Mouse (Mus musculus): Measurements from ENCODE around the gene Coro7. TPM values are rescaled to one million over a fixed set of nuclear protein-coding genes. Genes with fewer than 3 reads are reported as not detected.
"Not testable (repeated sequence)": the region's sequence is repeated elsewhere in the genome, so short reads cannot be mapped to it uniquely, and the experiment has no call there.

Coro7 gene
- total RNA-seq, 2 experiments from 2014 or later, result 88.4 to 100 TPM

DNA sequence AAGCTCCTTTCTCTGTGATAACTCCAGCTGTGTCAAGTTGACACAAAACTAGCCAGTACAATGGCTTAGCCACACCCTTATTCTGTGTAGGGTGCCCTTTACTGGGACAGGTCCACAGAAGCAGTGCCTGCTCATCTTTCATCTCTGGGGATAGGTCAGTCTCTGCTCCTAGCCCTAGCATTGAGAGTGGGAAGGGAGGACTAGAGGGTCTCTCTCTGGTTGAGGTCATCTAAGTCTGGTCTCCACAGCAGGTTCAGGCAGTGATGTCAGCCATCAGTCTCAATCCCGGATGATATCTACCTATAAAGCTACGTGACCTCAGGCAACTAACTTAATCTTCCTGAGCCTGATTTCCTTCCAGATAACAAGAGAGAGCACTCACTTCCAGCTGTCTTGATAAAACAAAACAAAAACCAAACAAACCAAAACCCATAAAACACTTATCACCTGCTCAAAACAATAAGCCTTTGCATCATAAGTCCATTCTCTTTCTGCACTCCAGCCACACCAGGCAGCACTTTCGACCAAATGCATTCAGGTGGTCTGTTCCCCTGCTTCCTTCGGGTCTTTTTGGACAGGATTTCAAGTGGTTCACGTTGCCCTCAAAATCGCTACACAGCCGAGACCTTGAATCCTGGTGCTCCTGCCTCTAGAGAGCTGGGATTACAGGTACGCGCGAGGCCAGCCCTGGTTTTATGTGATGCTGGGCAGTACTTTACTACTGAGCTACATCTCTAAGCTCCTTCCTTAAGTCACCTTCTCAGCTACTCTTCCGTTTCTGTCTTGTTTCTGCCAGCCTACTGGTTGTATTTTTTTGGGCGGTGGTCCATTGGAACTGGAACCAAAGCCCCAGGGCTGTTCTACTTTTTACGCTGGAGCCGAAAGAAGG lies 93.7 kb downstream of the Coro7 start:
- DNase-seq (ENCODE audit: low spot score in 2 of 2), result no peak
- intact Hi-C loops (cut with DNase I), result no loop called here

DNA sequence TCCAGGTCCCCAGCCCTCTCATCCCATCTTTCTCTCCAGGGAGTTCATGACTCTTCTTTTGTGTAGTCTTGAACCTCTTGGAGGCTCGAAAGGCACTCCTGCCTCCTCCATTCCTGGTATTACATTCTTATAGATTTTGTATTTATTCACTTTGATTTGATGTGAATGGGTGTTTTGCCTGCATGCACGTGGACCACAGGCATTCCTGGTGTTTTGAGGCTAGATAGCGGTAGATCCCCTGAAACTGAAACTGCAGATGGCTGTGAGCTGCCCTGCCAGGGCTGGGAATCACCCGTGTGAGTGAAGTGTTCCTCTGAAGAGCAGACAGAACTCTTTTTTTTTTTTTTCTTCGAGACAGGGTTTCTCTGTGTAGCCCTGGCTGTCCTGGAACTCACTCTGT lies 95.1 kb downstream of the Coro7 start:
- no peak for DNase-seq (ENCODE audit: low spot score in 2 of 2)
- intact Hi-C loops (cut with DNase I), result no loop called here

DNA sequence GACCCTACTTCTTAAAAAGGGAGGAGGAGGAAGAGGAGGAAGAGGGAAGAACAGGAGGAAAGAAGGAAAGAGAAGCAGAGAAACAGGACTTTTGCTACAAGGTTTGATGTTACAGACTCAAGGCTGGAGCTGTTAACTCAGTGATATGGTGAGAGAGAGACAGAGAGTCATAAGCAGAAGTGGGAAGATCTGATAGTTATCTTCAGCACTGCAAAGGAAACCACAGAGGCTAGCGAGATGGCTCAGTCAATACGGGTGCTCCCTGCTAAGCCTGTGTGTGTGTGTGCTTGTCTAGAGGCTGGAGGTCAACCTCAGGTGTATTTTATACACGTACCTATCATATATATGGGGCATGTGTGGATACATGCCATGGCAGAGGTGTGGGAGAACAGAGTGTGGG lies 95.8 kb downstream of the Coro7 start:
- intact Hi-C loops (cut with DNase I), result no loop called here
- no peak for DNase-seq (ENCODE audit: low spot score in 2 of 2)

DNA sequence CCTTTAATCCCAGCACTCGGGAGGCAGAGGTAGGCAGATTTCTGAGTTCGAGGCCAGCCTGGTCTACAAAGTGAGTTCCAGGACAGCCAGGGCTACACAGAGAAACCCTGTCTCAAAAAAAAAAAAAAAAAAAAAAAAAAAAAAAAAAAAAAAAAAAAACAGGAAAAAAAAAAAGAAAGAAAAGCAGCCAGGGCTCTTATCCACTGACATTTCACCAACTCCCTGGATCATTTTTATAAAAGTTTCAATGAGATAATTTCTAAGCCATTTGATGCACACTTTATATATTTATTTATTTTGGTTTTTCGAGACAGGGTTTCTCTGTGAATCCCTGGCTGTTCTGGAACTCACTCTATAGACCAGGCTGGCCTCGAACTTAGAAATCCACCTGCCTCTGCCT lies 98.4 kb downstream of the Coro7 start:
- DNase-seq (ENCODE audit: low spot score in 2 of 2); intact Hi-C loops (cut with DNase I): not testable (repeated sequence)

DNA sequence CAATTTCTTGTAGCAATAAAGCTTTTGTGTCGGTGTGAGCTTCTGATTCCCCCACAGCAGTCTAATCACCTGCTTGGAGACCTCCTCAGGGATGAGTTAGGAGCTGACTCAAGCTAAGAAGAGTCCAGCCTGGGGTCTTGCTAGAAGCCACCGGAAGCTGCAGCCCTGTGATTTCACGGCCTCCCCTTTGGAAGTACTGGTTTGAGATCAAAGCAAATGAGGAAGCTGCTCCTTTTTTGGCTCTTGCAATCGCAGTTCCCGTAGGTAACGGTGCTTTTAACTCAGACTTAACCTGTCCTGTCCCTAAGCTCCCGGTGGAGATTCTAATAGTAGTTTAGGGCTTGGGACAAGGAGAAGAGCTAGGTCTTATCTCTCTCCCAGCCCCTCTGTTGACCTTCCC lies 100.9 kb downstream of the Coro7 start:
- intact Hi-C loops (cut with DNase I), result no loop called here

DNA sequence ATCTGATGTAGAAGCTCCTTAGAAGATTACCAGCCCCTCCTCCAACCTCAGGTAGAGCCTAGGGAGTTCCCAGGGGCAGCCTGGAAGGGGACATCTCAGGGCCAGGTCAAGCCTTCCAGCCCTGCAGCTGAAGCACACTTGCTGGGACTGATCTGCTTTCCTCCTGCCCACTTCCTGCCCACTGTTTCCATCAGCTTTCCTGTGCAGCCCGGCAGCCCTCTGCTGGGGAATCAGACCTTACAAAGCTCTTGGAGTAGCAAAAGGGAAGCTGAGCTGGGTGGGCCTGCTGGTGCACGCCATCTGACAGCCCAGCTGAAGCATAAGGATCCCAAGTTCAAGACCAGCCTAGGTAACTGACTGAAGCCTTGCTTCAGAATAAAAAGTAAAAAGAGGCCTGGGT lies 102.7 kb downstream of the Coro7 start:
- no peak for DNase-seq (ENCODE audit: low spot score in 2 of 2)
- intact Hi-C loops (cut with DNase I), result no loop called here

More for the DNA sequence above, 100.9 kb downstream of the Coro7 start:
- no peak for DNase-seq (ENCODE audit: low spot score in 2 of 2)

Other genes with a start within 250 kb of the Coro7 start
- gene Srl, start 138.0 kb downstream of the Coro7 start, total RNA-seq (2021), result 1 to 10 TPM; 6.7 to 9.6 TPM
- gene Tfap4, start 119.9 kb downstream of the Coro7 start, total RNA-seq (2021), result 1 to 10 TPM; 3.3 TPM
- gene Glis2, start 85.1 kb downstream of the Coro7 start, total RNA-seq (2021), result 10 to 100 TPM; 12.0 to 13.2 TPM
- gene Pam16, start 54.8 kb downstream of the Coro7 start, total RNA-seq (2021), result 10 to 100 TPM; 75.3 to 86.0 TPM
- gene Vasn, start 39.8 kb downstream of the Coro7 start, total RNA-seq (2021), result 10 to 100 TPM in 1 of 2 experiments, 1 to 10 TPM in 1; 9.8 to 11.2 TPM
- 10 to 100 TPM; 59.4 to 66.5 TPM for gene Dnaja3, start 39.8 kb downstream of the Coro7 start, total RNA-seq (2021)
- gene Nmral1, start 39.6 kb upstream of the Coro7 start, total RNA-seq (2021), result 10 to 100 TPM; 10.8 to 11.0 TPM
- gene Hmox2, start 46.6 kb upstream of the Coro7 start, total RNA-seq (2021), result 10 to 100 TPM; 77.2 to 88.6 TPM
- 100 to 1,000 TPM; 189 to 197 TPM for gene Cdip1, start 110.5 kb upstream of the Coro7 start, total RNA-seq (2021)
- not detected for gene 4930562C15Rik, start 155.6 kb upstream of the Coro7 start, total RNA-seq (2021)
- 10 to 100 TPM; 83.9 to 86.9 TPM for gene Ubald1, start 200.5 kb upstream of the Coro7 start, total RNA-seq (2021)
- gene Mgrn1, start 206.5 kb upstream of the Coro7 start, total RNA-seq (2021), result 100 to 1,000 TPM; 207 to 218 TPM

All from left cerebral cortex, postnatal 36 days (tissue).